Mouse (Mus musculus): Measurements from ENCODE around the gene Arhgap15. TPM values are rescaled to one million over a fixed set of nuclear protein-coding genes. Genes with fewer than 3 reads are reported as not detected.
A peak's percentile ranks its signal among the peaks of the same experiment; 100 is the strongest.

The Arhgap15 gene
- polyA plus RNA-seq, 1 experiment from 2014 or later: not detected

DNA sequence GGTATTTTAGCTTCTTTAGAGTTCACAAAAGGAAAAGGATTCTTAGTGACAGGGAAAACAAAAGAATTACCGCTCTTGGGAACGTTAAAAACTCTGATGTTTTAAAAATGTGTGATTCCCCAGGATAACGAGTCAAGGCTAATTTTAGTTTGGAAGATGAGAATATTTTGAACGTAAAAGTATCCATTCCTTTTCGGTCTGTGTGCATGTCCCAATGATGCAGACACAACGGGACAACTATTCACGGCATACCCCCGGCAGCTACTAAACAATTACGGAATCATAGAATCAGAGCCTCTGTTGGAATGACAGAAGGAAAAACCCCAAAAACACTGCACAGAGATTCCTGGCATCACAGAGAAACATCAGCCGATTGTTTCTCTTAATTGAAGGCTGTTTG lies 281.2 kb downstream of the Arhgap15 start:
- no peak for TF ChIP-seq CTCF (IDR thresholded peaks at IDR 0.05)
- peaks cover 11% of the 10 kb centered on the region for H3K27me3 ChIP-seq
- DNase-seq (ENCODE audit: low read depth, low spot score) (no peak), ATAC-seq (no peak)
- ChIA-PET POLR2A (no interaction called here), CTCF (interaction anchor here (1.3 kb wide), 1 partner anchor 23 kb away, joined by 3 read pairs; no protein-coding TSS in a partner anchor)
- in situ Hi-C loops (cut with MboI; ENCODE audit: low pct_unique_long_range_greater_than_20kb): no loop called here

DNA sequence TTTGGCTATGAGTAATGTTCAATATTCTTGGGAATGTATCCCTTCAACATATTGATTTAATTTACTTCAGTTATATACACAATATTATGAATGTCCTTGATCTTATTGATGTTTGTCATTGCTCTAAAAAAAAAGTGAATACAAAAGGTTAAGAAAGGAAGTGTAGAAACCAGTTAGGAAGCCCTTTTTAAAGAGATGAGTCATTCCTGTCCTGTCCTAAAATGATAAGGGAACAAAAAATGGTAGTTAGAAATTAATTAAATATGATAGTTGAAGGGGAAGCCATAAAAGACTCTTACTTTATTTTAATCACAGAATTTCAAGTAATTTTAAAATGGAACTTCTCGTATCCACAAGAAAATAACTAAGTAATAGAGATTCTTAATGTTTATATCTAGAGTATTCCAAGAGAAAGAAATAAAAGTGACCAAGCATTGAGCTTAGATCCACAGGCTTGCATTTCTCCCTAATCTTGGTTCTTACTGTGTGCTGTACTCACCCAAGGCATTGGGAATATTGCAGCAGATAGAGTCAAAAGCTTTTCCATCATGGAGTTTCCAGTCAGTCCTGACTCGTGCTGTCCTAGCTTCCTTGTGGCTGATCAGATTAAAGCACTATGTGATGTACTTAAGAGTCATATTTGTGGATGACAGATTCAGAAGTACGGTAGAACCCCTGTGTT lies 291.0 kb downstream of the Arhgap15 start:
- ATAC-seq (no peak), DNase-seq (ENCODE audit: low read depth, low spot score) (no peak)
- H3K27me3 ChIP-seq: peaks cover 12% of the 10 kb centered on the region
- TF ChIP-seq CTCF (IDR thresholded peaks at IDR 0.05): no peak
- ChIA-PET CTCF (interaction anchor here (1.1 kb wide), 1 partner anchor 20 kb away, joined by 5 read pairs; no protein-coding TSS in a partner anchor), POLR2A (no interaction called here)
- in situ Hi-C loops (cut with MboI; ENCODE audit: low pct_unique_long_range_greater_than_20kb): no loop called here

- TF ChIP-seq CTCF (IDR thresholded peaks at IDR 0.05): no peak
- in situ Hi-C loops (cut with MboI; ENCODE audit: low pct_unique_long_range_greater_than_20kb): no loop called here
- H3K27me3 ChIP-seq: peaks cover 9% of the 10 kb centered on the region
- ChIA-PET POLR2A (interaction anchor here (0.7 kb wide), 1 partner anchor 11 kb away, joined by 3 read pairs; no protein-coding TSS in a partner anchor), CTCF (no interaction called here)
- no peak for ATAC-seq
- DNase-seq (ENCODE audit: low read depth, low spot score): no peak
Measured at GRCm38 (mm10) chr2:44044088-44044487, 295.5 kb downstream of the Arhgap15 start.

DNA sequence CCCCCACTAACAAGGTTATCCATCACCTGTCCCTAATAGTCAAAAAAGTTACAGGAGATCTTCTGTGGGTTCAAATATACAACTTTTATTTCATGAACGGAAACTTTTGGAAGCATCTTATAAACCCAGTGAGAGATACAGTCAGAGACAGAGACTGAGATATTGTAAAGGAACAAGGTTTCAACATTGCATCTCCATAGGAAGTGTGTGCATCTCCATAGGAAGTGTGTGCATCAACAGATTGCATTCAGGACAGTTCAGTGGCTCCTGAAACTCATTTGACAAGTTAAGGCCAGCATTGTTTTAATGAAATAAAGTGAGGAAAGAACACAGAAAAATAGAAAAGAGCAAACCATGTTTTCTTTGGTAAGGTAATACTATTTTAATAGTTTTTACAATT lies 296.0 kb downstream of the Arhgap15 start:
- DNase-seq (ENCODE audit: low read depth, low spot score) (no peak), ATAC-seq (no peak)
- in situ Hi-C loops (cut with MboI; ENCODE audit: low pct_unique_long_range_greater_than_20kb): no loop called here
- peaks cover 9% of the 10 kb centered on the region for H3K27me3 ChIP-seq
- ChIA-PET POLR2A (no interaction called here), CTCF (no interaction called here)
- no peak for TF ChIP-seq CTCF (IDR thresholded peaks at IDR 0.05)

DNA sequence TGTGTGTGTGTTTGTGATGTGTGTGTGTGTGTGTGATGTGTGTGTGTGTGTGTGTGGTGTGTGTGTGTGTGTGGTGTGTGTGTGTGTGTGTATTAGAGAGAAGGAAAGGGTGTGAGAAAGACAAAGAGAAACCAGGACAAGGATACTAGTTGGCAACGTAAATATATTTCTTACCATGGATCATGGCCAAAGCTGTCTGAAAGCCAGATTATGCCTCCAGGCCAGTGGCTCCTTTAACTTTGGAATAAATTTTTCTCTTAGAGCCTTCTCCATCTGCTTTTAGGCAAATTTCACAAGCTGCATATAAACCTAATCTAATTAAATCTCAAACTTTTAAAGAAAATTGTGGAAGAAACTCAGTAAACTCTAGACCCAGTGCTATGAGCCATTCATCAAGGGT lies 296.6 kb downstream of the Arhgap15 start:
- no peak for TF ChIP-seq CTCF (IDR thresholded peaks at IDR 0.05)
- peaks cover 9% of the 10 kb centered on the region for H3K27me3 ChIP-seq
- ATAC-seq (no peak), DNase-seq (ENCODE audit: low read depth, low spot score) (no peak)
- in situ Hi-C loops (cut with MboI; ENCODE audit: low pct_unique_long_range_greater_than_20kb): no loop called here
- ChIA-PET CTCF (no interaction called here), POLR2A (no interaction called here)

DNA sequence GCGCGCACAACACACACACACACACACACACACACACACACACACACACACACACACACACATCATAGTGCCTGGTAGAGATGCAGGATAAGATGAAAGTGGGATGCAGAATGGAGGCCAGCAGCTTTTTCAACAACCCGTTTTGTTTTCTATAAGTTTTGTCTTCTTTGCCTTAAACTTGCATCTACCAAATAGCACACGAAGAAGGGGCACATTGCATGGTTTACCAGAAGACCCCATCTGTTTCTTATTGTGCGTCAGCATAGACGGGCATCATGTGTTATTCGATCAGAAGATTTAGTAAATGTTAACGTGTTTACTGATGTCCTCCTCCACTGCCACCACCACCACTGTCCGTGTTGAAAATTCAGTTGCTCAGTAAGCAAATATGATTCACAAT lies 311.7 kb downstream of the Arhgap15 start:
- DNase-seq (ENCODE audit: low read depth, low spot score): no peak
- ATAC-seq: no peak
- ChIA-PET CTCF (no interaction called here), POLR2A (no interaction called here)
- H3K27me3 ChIP-seq: no peaks in the 10 kb centered on the region
- no peak for TF ChIP-seq CTCF (IDR thresholded peaks at IDR 0.05)
- in situ Hi-C loops (cut with MboI; ENCODE audit: low pct_unique_long_range_greater_than_20kb): no loop called here

GRCm38 (mm10) chr2:44060716-44061115 lies 312.1 kb downstream of the Arhgap15 start:
- DNase-seq (ENCODE audit: low read depth, low spot score) (no peak), ATAC-seq (no peak)
- ChIA-PET CTCF (no interaction called here), POLR2A (no interaction called here)
- H3K27me3 ChIP-seq: no peaks in the 10 kb centered on the region
- peak; percentile 13 for TF ChIP-seq CTCF (IDR thresholded peaks at IDR 0.05)
- in situ Hi-C loops (cut with MboI; ENCODE audit: low pct_unique_long_range_greater_than_20kb): no loop called here

- DNase-seq (ENCODE audit: low read depth, low spot score) (no peak), ATAC-seq (no peak)
- in situ Hi-C loops (cut with MboI; ENCODE audit: low pct_unique_long_range_greater_than_20kb): no loop called here
- no peaks in the 10 kb centered on the region for H3K27me3 ChIP-seq
- ChIA-PET POLR2A (no interaction called here), CTCF (no interaction called here)
- TF ChIP-seq CTCF (IDR thresholded peaks at IDR 0.05): no peak
Measured at GRCm38 (mm10) chr2:44065067-44065466, 316.4 kb downstream of the Arhgap15 start.

DNA sequence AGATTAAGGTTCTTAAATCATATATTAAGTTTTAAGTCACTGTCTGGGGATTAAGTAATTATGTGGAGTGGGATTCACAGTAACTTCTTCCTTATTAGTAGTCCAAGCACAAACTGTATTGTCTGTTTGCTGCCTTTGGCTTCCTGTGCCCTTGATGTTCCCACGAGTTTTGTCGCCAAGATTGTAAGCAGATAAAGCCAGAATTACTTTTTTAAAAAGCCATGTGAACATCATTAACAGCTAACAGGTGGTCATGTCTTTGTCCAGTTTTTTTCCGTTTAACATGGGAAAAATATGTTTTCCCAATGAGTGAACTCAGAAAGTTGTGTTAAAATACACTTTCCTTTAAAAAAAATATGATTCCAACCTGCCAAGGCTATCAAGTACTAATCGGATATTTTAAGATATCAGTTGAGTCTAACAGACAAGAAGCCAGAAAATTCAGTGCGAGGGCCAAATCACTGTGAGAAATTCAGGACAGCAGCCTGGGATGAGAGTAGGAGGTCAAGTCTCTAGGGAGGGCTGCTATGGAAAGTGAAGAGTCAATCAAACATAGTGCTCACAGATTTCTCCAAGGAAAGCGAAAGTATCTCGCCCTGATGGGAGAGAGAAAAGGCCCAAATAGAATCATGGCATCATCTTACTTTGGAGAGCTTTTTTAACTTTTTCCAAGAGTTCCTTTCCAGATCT lies 319.7 kb downstream of the Arhgap15 start:
- DNase-seq (ENCODE audit: low read depth, low spot score) (no peak), ATAC-seq (no peak)
- no peaks in the 10 kb centered on the region for H3K27me3 ChIP-seq
- CTCF ChIA-PET: interaction anchor here (0.8 to 1.6 kb wide), 2 partner anchors 11 to 18 kb away, joined by 3 to 8 read pairs; no protein-coding TSS in a partner anchor
- no peak for TF ChIP-seq CTCF (IDR thresholded peaks at IDR 0.05)
- POLR2A ChIA-PET: no interaction called here
- in situ Hi-C loops (cut with MboI; ENCODE audit: low pct_unique_long_range_greater_than_20kb): no loop called here

DNA sequence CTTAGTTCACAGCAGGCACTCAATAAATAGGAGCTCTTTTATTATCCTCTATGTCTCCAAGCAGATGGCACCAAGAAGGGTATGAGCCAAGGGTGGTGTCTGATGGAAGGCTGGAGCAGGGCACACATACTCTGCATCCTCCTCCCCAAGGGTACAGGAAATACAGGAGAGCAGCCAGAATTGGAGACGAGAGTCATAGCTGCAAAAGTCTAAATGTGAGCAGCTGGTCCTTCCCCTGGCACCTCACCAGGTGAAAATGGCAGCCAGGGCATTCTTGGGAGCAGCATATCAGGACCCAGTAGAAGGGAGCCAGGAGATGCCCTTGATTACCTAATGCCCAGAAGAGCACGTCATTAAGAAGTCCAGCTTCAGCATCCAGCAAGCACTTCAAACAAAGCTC lies 320.3 kb downstream of the Arhgap15 start:
- POLR2A ChIA-PET: no interaction called here
- ATAC-seq: no peak
- in situ Hi-C loops (cut with MboI; ENCODE audit: low pct_unique_long_range_greater_than_20kb): no loop called here
- no peak for TF ChIP-seq CTCF (IDR thresholded peaks at IDR 0.05)
- DNase-seq (ENCODE audit: low read depth, low spot score): no peak
- CTCF ChIA-PET: interaction anchor here (0.8 to 1.6 kb wide), 2 partner anchors 11 to 17 kb away, joined by 3 to 8 read pairs; no protein-coding TSS in a partner anchor
- H3K27me3 ChIP-seq: no peaks in the 10 kb centered on the region

DNA sequence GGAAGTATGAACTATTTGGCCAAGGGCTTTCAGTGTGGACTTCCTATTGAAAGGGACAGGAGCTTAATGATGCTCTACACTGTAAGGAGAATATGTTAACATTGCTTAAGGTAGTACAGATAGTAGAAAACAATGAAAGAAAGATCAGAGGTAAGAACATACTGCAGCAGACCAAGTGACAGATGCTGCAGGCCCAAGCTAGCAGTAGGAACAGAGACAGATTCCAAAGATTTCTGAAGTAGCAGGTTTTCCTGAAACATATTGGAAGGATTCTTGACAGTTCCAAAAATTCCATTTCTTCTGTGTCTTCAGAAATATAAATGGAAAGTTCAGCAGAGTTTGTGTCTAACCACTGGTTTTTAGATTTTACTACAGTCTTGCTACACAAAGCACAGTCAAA lies 327.9 kb downstream of the Arhgap15 start:
- ATAC-seq: no peak
- ChIA-PET CTCF (no interaction called here), POLR2A (no interaction called here)
- in situ Hi-C loops (cut with MboI; ENCODE audit: low pct_unique_long_range_greater_than_20kb): no loop called here
- TF ChIP-seq CTCF (IDR thresholded peaks at IDR 0.05): no peak
- no peaks in the 10 kb centered on the region for H3K27me3 ChIP-seq
- DNase-seq (ENCODE audit: low read depth, low spot score): no peak

Measured in Patski (cell line).